Mouse (Mus musculus) mature B cell (primary cell): Measurements from ENCODE around the gene Muc2.

Source experiments
- in situ Hi-C: fragments of 300-500 bp; cut with MboI; formaldehyde crosslinking; loops from 2 replicates; pipeline ENCODE4 v1.14.3; 2019

Muc2 gene

GRCm38 (mm10) chr7:141770521-141770920 lies 80.4 kb downstream of the Muc2 start:
- in situ Hi-C loops, result no loop called here

GRCm38 (mm10) chr7:141770988-141771387 lies 80.8 kb downstream of the Muc2 start:
- in situ Hi-C loops, result no loop called here

GRCm38 (mm10) chr7:141772058-141772557 lies 82.0 kb downstream of the Muc2 start:
- in situ Hi-C loops, result no loop called here

GRCm38 (mm10) chr7:141774855-141775254 lies 84.7 kb downstream of the Muc2 start:
- in situ Hi-C loops, result no loop called here

GRCm38 (mm10) chr7:141776199-141776598 lies 86.1 kb downstream of the Muc2 start:
- in situ Hi-C loops, result no loop called here

GRCm38 (mm10) chr7:141788677-141789452 lies 98.7 kb downstream of the Muc2 start, which contains the start of gene Muc5ac:
TSS of gene Muc5ac (plus strand) at chr7:141788972.
- in situ Hi-C loops, result no loop called here

GRCm38 (mm10) chr7:141794251-141794650 lies 104.1 kb downstream of the Muc2 start:
- in situ Hi-C loops, result no loop called here

- in situ Hi-C loops, result no loop called here
These were observed 113.1 kb downstream of the Muc2 start for GRCm38 (mm10) chr7:141803206-141803605.
